Comparison of ENCODE assay signal across 13 mouse cellular contexts in genomic region chr3:105611531-105612422, GRCm38 (mm10).
DNase-seq lines count a peak whose midpoint lies in the region; ATAC-seq and TF ChIP-seq lines count a peak whose summit lies in the region.
"Had no signal": no experiment of that assay in that cellular context is flagged by ENCODE, and none has a peak within 500 bp of the region (broad histone marks: within the 10 kb centered on the region; RNA-seq: fewer than 3 reads in every experiment).

No protein-coding gene starts in this region.

- H3K9ac ChIP-seq in forebrain, embryonic 13.5 days, result no peak overlapping the region
- no peak overlapping the region for H3K9ac ChIP-seq in forebrain, embryonic 11.5 days (ENCODE audit: low read length)
- no peak overlapping the region for H3K9ac ChIP-seq in limb, embryonic 14.5 days (ENCODE audit: low read depth, low read length, severe bottlenecking)
- no peak overlapping the region for H3K9ac ChIP-seq in forebrain, embryonic 16.5 days (replicated peaks; ENCODE audit: low read depth, low read length)
- H3K9ac ChIP-seq in heart, embryonic 12.5 days, result no peak overlapping the region
- H3K9ac ChIP-seq: limb, embryonic 15.5 days had no signal

- no peak for TF ChIP-seq POLR2A in limb, embryonic 14.5 days (IDR thresholded peaks at IDR 0.05; ENCODE audit: borderline replicate concordance, extremely low read depth, insufficient read depth, insufficient read length)

- no peaks in the 10 kb centered on the region for H3K27me3 ChIP-seq in forebrain, embryonic 13.5 days
- H3K27me3 ChIP-seq in forebrain, embryonic 11.5 days (ENCODE audit: control insufficient read depth, insufficient read depth, low read length), result no peaks in the 10 kb centered on the region
- H3K27me3 ChIP-seq in limb, embryonic 14.5 days (ENCODE audit: control insufficient read depth, insufficient read depth, low read length), result no peaks in the 10 kb centered on the region
- no peaks in the 10 kb centered on the region for H3K27me3 ChIP-seq in limb, embryonic 10.5 days (ENCODE audit: low read depth, poor library complexity, severe bottlenecking)
- no peaks in the 10 kb centered on the region for H3K27me3 ChIP-seq in forebrain, embryonic 16.5 days (replicated peaks; ENCODE audit: control insufficient read depth, insufficient read depth, low read length)
- H3K27me3 ChIP-seq in heart, embryonic 12.5 days (replicated peaks), result peaks cover 14% of the 10 kb centered on the region; the same call in 1 of the 2 replicates
- H3K27me3 ChIP-seq: limb, embryonic 15.5 days had no signal

- no peak overlapping the region for H3K27ac ChIP-seq in forebrain, embryonic 13.5 days
- no peak overlapping the region for H3K27ac ChIP-seq in forebrain, embryonic 11.5 days (ENCODE audit: low read depth, low read length)
- H3K27ac ChIP-seq in limb, embryonic 14.5 days (replicated peaks; ENCODE audit: low read depth, low read length), result no peak overlapping the region
- H3K27ac ChIP-seq in limb, embryonic 10.5 days, result no peak overlapping the region
- peak overlapping the region; percentile 54 for H3K27ac ChIP-seq in forebrain, embryonic 16.5 days (ENCODE audit: low read length)
- H3K27ac ChIP-seq in heart, embryonic 12.5 days (ENCODE audit: poor library complexity, severe bottlenecking), result no peak overlapping the region
- H3K27ac ChIP-seq: limb, embryonic 15.5 days had no signal

- H3K4me3 ChIP-seq in forebrain, embryonic 13.5 days, result no peak overlapping the region
- H3K4me3 ChIP-seq in forebrain, embryonic 11.5 days (ENCODE audit: low read depth, low read length), result no peak overlapping the region
- no peak overlapping the region for H3K4me3 ChIP-seq in limb, embryonic 14.5 days (replicated peaks; ENCODE audit: low read length)
- H3K4me3 ChIP-seq in limb, embryonic 10.5 days, result no peak overlapping the region
- no peak overlapping the region for H3K4me3 ChIP-seq in forebrain, embryonic 16.5 days (replicated peaks; ENCODE audit: low read length)
- no peak overlapping the region for H3K4me3 ChIP-seq in heart, embryonic 12.5 days
- H3K4me3 ChIP-seq: limb, embryonic 15.5 days had no signal

- ATAC-seq in forebrain, embryonic 13.5 days, result 0 out of 2 replicates have a peak, but pooled peaks have one; percentile 30
- no peak for ATAC-seq in forebrain, embryonic 11.5 days (replicated peaks; ENCODE audit: low FRiP score)
- no peak for ATAC-seq in limb, embryonic 14.5 days (ENCODE audit: low FRiP score, low read depth)
- peak; percentile 67 for ATAC-seq in forebrain, embryonic 16.5 days
- no peak for ATAC-seq in heart, embryonic 12.5 days (ENCODE audit: insufficient number of reproducible peaks, low FRiP score)
- ATAC-seq: lung, postnatal 0 days had no signal

- H3K4me2 ChIP-seq in forebrain, embryonic 13.5 days, result no peak overlapping the region
- no peak overlapping the region for H3K4me2 ChIP-seq in forebrain, embryonic 11.5 days (ENCODE audit: low read depth, low read length, severe bottlenecking)
- no peak overlapping the region for H3K4me2 ChIP-seq in limb, embryonic 14.5 days (replicated peaks; ENCODE audit: low read depth, low read length, severe bottlenecking)
- no peak overlapping the region for H3K4me2 ChIP-seq in forebrain, embryonic 16.5 days (ENCODE audit: low read length)
- no peak overlapping the region for H3K4me2 ChIP-seq in heart, embryonic 12.5 days
- H3K4me2 ChIP-seq: limb, embryonic 15.5 days had no signal

- peaks cover 6% of the 10 kb centered on the region; the same call in 1 of the 2 replicates for H3K4me1 ChIP-seq in forebrain, embryonic 13.5 days
- H3K4me1 ChIP-seq in forebrain, embryonic 11.5 days (replicated peaks; ENCODE audit: control insufficient read depth, insufficient read depth, low read length), result no peaks in the 10 kb centered on the region
- no peaks in the 10 kb centered on the region for H3K4me1 ChIP-seq in limb, embryonic 14.5 days (ENCODE audit: control insufficient read depth, insufficient read depth, low read length)
- no peaks in the 10 kb centered on the region for H3K4me1 ChIP-seq in limb, embryonic 10.5 days
- H3K4me1 ChIP-seq in forebrain, embryonic 16.5 days (replicated peaks; ENCODE audit: control insufficient read depth, insufficient read depth, low read length), result peaks cover 7% of the 10 kb centered on the region; the same call in 1 of the 2 replicates
- no peaks in the 10 kb centered on the region for H3K4me1 ChIP-seq in heart, embryonic 12.5 days (replicated peaks)
- H3K4me1 ChIP-seq: limb, embryonic 15.5 days had no signal

- WGBS in forebrain, embryonic 13.5 days, result 77% methylated on average over 7 of the region's 7 CpGs
- WGBS in forebrain, embryonic 11.5 days, result 84% methylated on average over 7 of the region's 7 CpGs
- 81% methylated on average over 7 of the region's 7 CpGs for WGBS in limb, embryonic 14.5 days
- WGBS in limb, embryonic 10.5 days, result 87% methylated on average over 7 of the region's 7 CpGs
- 64% methylated on average over 7 of the region's 7 CpGs for WGBS in forebrain, embryonic 16.5 days
- WGBS in heart, embryonic 12.5 days, result 78% methylated on average over 7 of the region's 7 CpGs

- H3K9me3 ChIP-seq in forebrain, embryonic 13.5 days (replicated peaks), result no peaks in the 10 kb centered on the region
- no peaks in the 10 kb centered on the region for H3K9me3 ChIP-seq in forebrain, embryonic 11.5 days (ENCODE audit: control insufficient read depth, low read length)
- H3K9me3 ChIP-seq in limb, embryonic 14.5 days (ENCODE audit: control insufficient read depth, low read length), result no peaks in the 10 kb centered on the region
- no peaks in the 10 kb centered on the region for H3K9me3 ChIP-seq in limb, embryonic 10.5 days (replicated peaks)
- no peaks in the 10 kb centered on the region for H3K9me3 ChIP-seq in forebrain, embryonic 16.5 days (ENCODE audit: control insufficient read depth, low read length)
- no peaks in the 10 kb centered on the region for H3K9me3 ChIP-seq in heart, embryonic 12.5 days (replicated peaks)
- H3K9me3 ChIP-seq: limb, embryonic 15.5 days had no signal

- no peaks in the 10 kb centered on the region for H3K36me3 ChIP-seq in forebrain, embryonic 13.5 days (ENCODE audit: poor library complexity, severe bottlenecking)
- no peaks in the 10 kb centered on the region for H3K36me3 ChIP-seq in forebrain, embryonic 11.5 days (ENCODE audit: control insufficient read depth, insufficient read depth, low read length)
- H3K36me3 ChIP-seq in limb, embryonic 14.5 days (ENCODE audit: control insufficient read depth, insufficient read depth, low read length), result no peaks in the 10 kb centered on the region
- no peaks in the 10 kb centered on the region for H3K36me3 ChIP-seq in limb, embryonic 10.5 days
- no peaks in the 10 kb centered on the region for H3K36me3 ChIP-seq in forebrain, embryonic 16.5 days (ENCODE audit: control insufficient read depth, insufficient read depth)
- no peaks in the 10 kb centered on the region for H3K36me3 ChIP-seq in heart, embryonic 12.5 days
- H3K36me3 ChIP-seq: limb, embryonic 15.5 days had no signal

- DNase-seq in forebrain, embryonic 11.5 days (ENCODE audit: low spot score), result no peak
- DNase-seq in limb, embryonic 14.5 days (ENCODE audit: low spot score), result peak; percentile 22
- no peak for DNase-seq in limb, embryonic 10.5 days (ENCODE audit: low spot score)
- peak; percentile 67 for DNase-seq in cerebellum, adult 11 months
- no peak for DNase-seq in liver
- DNase-seq: adrenal gland, postnatal 25 days; gastrocnemius, postnatal 10 days; kidney, postnatal 14 days had no signal

Comparison
In these comparisons a context has a peak if more than half of its experiments do, and no peak if none do; other contexts are left out.
1. ATAC-seq: peak in forebrain, embryonic 13.5 days (single experiment) and forebrain, embryonic 16.5 days (single experiment); none in forebrain, embryonic 11.5 days (single experiment), limb, embryonic 14.5 days (single experiment) and heart, embryonic 12.5 days (single experiment).
2. DNase-seq: peak in limb, embryonic 14.5 days (single experiment) and cerebellum, adult 11 months (single experiment); none in forebrain, embryonic 11.5 days (single experiment), limb, embryonic 10.5 days (single experiment) and liver (single experiment).